Mouse (Mus musculus) intestine, embryonic 15.5 days (tissue): ENCODE data around the gene Ep300. TPM values are rescaled to one million over a fixed set of nuclear protein-coding genes. Genes with fewer than 3 reads are reported as not detected.

ENCODE experiments used
- ATAC-seq: fragments of 200-750 bp; cut with Nextera tagmentation; 2 replicates; pipeline ENCODE4 v1.8.0; 2017; ENCODE audit warnings: moderate TSS enrichment, moderate library complexity
- H3K27ac ChIP-seq: fragments of 300-500 bp; sonication (generic); 2 replicates; pipeline ENCODE4 v1.5.1; 2015; ENCODE audit warnings: mild to moderate bottlenecking, inconsistent platforms
- H3K27me3 ChIP-seq: fragments of 300-500 bp; sonication (generic); replicated peaks from 2 replicates; pipeline ENCODE4 v1.6.1; 2015; ENCODE audit warnings: inconsistent platforms
- H3K36me3 ChIP-seq: fragments of 300-500 bp; sonication (generic); 2 replicates; pipeline ENCODE4 v1.6.1; 2015; ENCODE audit warnings: inconsistent platforms
- H3K4me1 ChIP-seq: fragments of 300-500 bp; sonication (generic); replicated peaks from 2 replicates; pipeline ENCODE4 v1.6.1; 2015; ENCODE audit warnings: inconsistent platforms
- H3K4me2 ChIP-seq: fragments of 300-500 bp; sonication (generic); replicated peaks from 2 replicates; pipeline ENCODE4 v1.6.1; 2015; ENCODE audit warnings: mild to moderate bottlenecking, inconsistent platforms
- H3K4me3 ChIP-seq: fragments of 300-500 bp; sonication (generic); replicated peaks from 2 replicates; pipeline ENCODE4 v1.5.1; 2015; ENCODE audit warnings: inconsistent platforms
- H3K9ac ChIP-seq: fragments of 300-500 bp; sonication (generic); 2 replicates; pipeline ENCODE4 v1.6.1; 2015; ENCODE audit warnings: inconsistent platforms
- H3K9me3 ChIP-seq: fragments of 300-500 bp; sonication (generic); 2 replicates; pipeline ENCODE4 v1.6.1; 2016; ENCODE audit warnings: inconsistent platforms
- WGBS: fragments of 180-500 bp; shearing (Covaris S2); methylation state at CpG from one replicate; pipeline ENCODE4 v1.1.7; 2015; 5-methylcytosine and 5-hydroxymethylcytosine counted together
- polyA plus RNA-seq: library from polyadenylated mRNA; unstranded; fragments of >200 nt; fragmentation: Nextera tagmentation; extraction: Ambion mirVana; gene quantifications from 2 replicates; pipeline ENCODE4 v1.2.1, GENCODE M21; 2015

Ep300 gene
- 12.7 and 15.0 TPM in 2 replicates for polyA plus RNA-seq

GRCm38 (mm10) chr15:81584913-81585745 lies at the start of gene Ep300:
TSS of gene Ep300 (plus strand) at chr15:81585351.
- 0 out of 2 replicates have a peak, but pooled peaks cover 9% of the 10 kb centered on the region for H3K4me1 ChIP-seq
- H3K4me3 ChIP-seq: peak within 1 kb of the TSS; percentile 96
- H3K9ac ChIP-seq: peak within 1 kb of the TSS; percentile 100
- peak; percentile 96 for ATAC-seq
- H3K4me2 ChIP-seq: peak within 1 kb of the TSS; percentile 68
- no peaks in the 10 kb centered on the region for H3K36me3 ChIP-seq
- WGBS: under 1% methylated on average over 64 of the region's 68 CpGs
- H3K27ac ChIP-seq: peak within 1 kb of the TSS; percentile 100
- no peaks in the 10 kb centered on the region for H3K9me3 ChIP-seq
- H3K27me3 ChIP-seq: no peaks in the 10 kb centered on the region

- Histone ChIP-seq H3K9ac (no peak overlapping the region), H3K4me3 (no peak overlapping the region), H3K4me1 (no peaks in the 10 kb centered on the region), H3K4me2 (no peak overlapping the region), H3K9me3 (no peaks in the 10 kb centered on the region), H3K27me3 (no peaks in the 10 kb centered on the region), H3K36me3 (no peaks in the 10 kb centered on the region), H3K27ac (no peak overlapping the region)
- WGBS: 57% methylated on average over 9 of the region's 9 CpGs
- ATAC-seq: no peak
Measured at GRCm38 (mm10) chr15:81535881-81536351, 49.2 kb upstream of the Ep300 start.

- Histone ChIP-seq H3K4me1 (no peaks in the 10 kb centered on the region), H3K4me2 (no peak overlapping the region), H3K27me3 (no peaks in the 10 kb centered on the region), H3K4me3 (no peak overlapping the region), H3K9ac (no peak overlapping the region), H3K36me3 (no peaks in the 10 kb centered on the region), H3K27ac (no peak overlapping the region), H3K9me3 (no peaks in the 10 kb centered on the region)
- 81% methylated on average over 4 of the region's 4 CpGs for WGBS
- no peak for ATAC-seq
Measured at GRCm38 (mm10) chr15:81538149-81538548, 47.0 kb upstream of the Ep300 start.

GRCm38 (mm10) chr15:81539560-81539959 lies 45.6 kb upstream of the Ep300 start:
- Histone ChIP-seq H3K9ac (no peak overlapping the region), H3K4me3 (no peak overlapping the region), H3K36me3 (no peaks in the 10 kb centered on the region), H3K27me3 (no peaks in the 10 kb centered on the region), H3K9me3 (no peaks in the 10 kb centered on the region), H3K4me2 (no peak overlapping the region), H3K27ac (no peak overlapping the region), H3K4me1 (no peaks in the 10 kb centered on the region)
- ATAC-seq: no peak
- WGBS: 71% methylated on average over 2 of the region's 2 CpGs

- no peak for ATAC-seq
- Histone ChIP-seq H3K36me3 (no peaks in the 10 kb centered on the region), H3K4me3 (no peak overlapping the region), H3K9ac (no peak overlapping the region), H3K9me3 (no peaks in the 10 kb centered on the region), H3K4me2 (no peak overlapping the region), H3K27me3 (no peaks in the 10 kb centered on the region), H3K4me1 (no peaks in the 10 kb centered on the region), H3K27ac (no peak overlapping the region)
- WGBS: 92% methylated on average over 2 of the region's 2 CpGs
Measured at GRCm38 (mm10) chr15:81544916-81545315, 40.2 kb upstream of the Ep300 start.

GRCm38 (mm10) chr15:81545387-81546176 lies 39.6 kb upstream of the Ep300 start:
- Histone ChIP-seq H3K27ac (no peak overlapping the region), H3K27me3 (no peaks in the 10 kb centered on the region), H3K4me2 (no peak overlapping the region), H3K4me1 (no peaks in the 10 kb centered on the region), H3K36me3 (no peaks in the 10 kb centered on the region), H3K4me3 (no peak overlapping the region), H3K9ac (no peak overlapping the region), H3K9me3 (no peaks in the 10 kb centered on the region)
- ATAC-seq: no peak
- WGBS: 82% methylated on average over 5 of the region's 5 CpGs

GRCm38 (mm10) chr15:81553455-81553854 lies 31.7 kb upstream of the Ep300 start:
- H3K4me2 ChIP-seq: no peak overlapping the region
- ATAC-seq: peak; percentile 57
- no peaks in the 10 kb centered on the region for H3K9me3 ChIP-seq
- no peaks in the 10 kb centered on the region for H3K27me3 ChIP-seq
- H3K9ac ChIP-seq: no peak overlapping the region
- H3K27ac ChIP-seq: no peak overlapping the region
- H3K36me3 ChIP-seq: no peaks in the 10 kb centered on the region
- peaks cover 3% of the 10 kb centered on the region; the same call in 1 of the 2 replicates for H3K4me1 ChIP-seq
- H3K4me3 ChIP-seq: no peak overlapping the region
- WGBS: 66% methylated on average over 1 of the region's 1 CpGs

- no peaks in the 10 kb centered on the region for H3K36me3 ChIP-seq
- H3K4me1 ChIP-seq: peaks cover 3% of the 10 kb centered on the region; the same call in 1 of the 2 replicates
- peak overlapping the region; percentile 45 for H3K4me2 ChIP-seq
- no peaks in the 10 kb centered on the region for H3K9me3 ChIP-seq
- peak overlapping the region; percentile 71 for H3K27ac ChIP-seq
- 29% methylated on average over 18 of the region's 18 CpGs for WGBS
- peak; percentile 97 for ATAC-seq
- H3K4me3 ChIP-seq: peak overlapping the region; percentile 1; the same call in 1 of the 2 replicates
- H3K27me3 ChIP-seq: no peaks in the 10 kb centered on the region
- H3K9ac ChIP-seq: peak overlapping the region; percentile 26; the same call in 1 of the 2 replicates
Measured at GRCm38 (mm10) chr15:81554558-81555297, 30.4 kb upstream of the Ep300 start.

- no peaks in the 10 kb centered on the region for H3K27me3 ChIP-seq
- H3K9me3 ChIP-seq: no peaks in the 10 kb centered on the region
- no peak overlapping the region for H3K4me3 ChIP-seq
- 88% methylated on average over 3 of the region's 3 CpGs for WGBS
- H3K4me1 ChIP-seq: peaks cover 3% of the 10 kb centered on the region; the same call in 1 of the 2 replicates
- H3K36me3 ChIP-seq: no peaks in the 10 kb centered on the region
- no peak for ATAC-seq
- H3K4me2 ChIP-seq: no peak overlapping the region
- no peak overlapping the region for H3K9ac ChIP-seq
- H3K27ac ChIP-seq: no peak overlapping the region
Measured at GRCm38 (mm10) chr15:81555986-81556385, 29.2 kb upstream of the Ep300 start.

GRCm38 (mm10) chr15:81561501-81561900 lies 23.6 kb upstream of the Ep300 start:
- no peak for ATAC-seq
- Histone ChIP-seq H3K27ac (no peak overlapping the region), H3K4me3 (no peak overlapping the region), H3K9me3 (no peaks in the 10 kb centered on the region), H3K4me2 (no peak overlapping the region), H3K9ac (no peak overlapping the region), H3K4me1 (no peaks in the 10 kb centered on the region), H3K27me3 (no peaks in the 10 kb centered on the region), H3K36me3 (no peaks in the 10 kb centered on the region)
- WGBS: 43% methylated on average over 3 of the region's 3 CpGs

GRCm38 (mm10) chr15:81561996-81562395 lies 23.2 kb upstream of the Ep300 start:
- no peaks in the 10 kb centered on the region for H3K4me1 ChIP-seq
- WGBS: 69% methylated on average over 9 of the region's 9 CpGs
- no peak overlapping the region for H3K27ac ChIP-seq
- no peaks in the 10 kb centered on the region for H3K9me3 ChIP-seq
- ATAC-seq: no peak
- no peaks in the 10 kb centered on the region for H3K36me3 ChIP-seq
- H3K4me2 ChIP-seq: no peak overlapping the region
- H3K9ac ChIP-seq: no peak overlapping the region
- H3K4me3 ChIP-seq: no peak overlapping the region
- no peaks in the 10 kb centered on the region for H3K27me3 ChIP-seq
